Mouse (Mus musculus) cortical plate, adult 2 months (tissue): Measurements from ENCODE around the gene Cfap77. TPM values are rescaled to one million over a fixed set of nuclear protein-coding genes. Genes with fewer than 3 reads are reported as not detected.
A peak's percentile ranks its signal among the peaks of the same experiment; 100 is the strongest.

ENCODE experiments used
- H3K27ac ChIP-seq: fragments of 200-500 bp; 2 replicates; pipeline ENCODE4 v1.5.1; 2012; ENCODE audit warnings: low read length, control low read depth, inconsistent platforms; ENCODE audit not compliant: insufficient read depth
- H3K4me1 ChIP-seq: fragments of 200-500 bp; 2 replicates; pipeline ENCODE4 v1.6.1; 2011; ENCODE audit warnings: low read length; ENCODE audit not compliant: control insufficient read depth, insufficient read depth
- H3K4me3 ChIP-seq: fragments of 200-500 bp; 2 replicates; pipeline ENCODE4 v1.5.1; 2011; ENCODE audit warnings: mild to moderate bottlenecking, low read length, control low read depth; ENCODE audit not compliant: insufficient read depth
- CTCF ChIP-seq: fragments of 200-500 bp; IDR thresholded peaks from 2 replicates; pipeline ENCODE4 v1.5.1; 2011; ENCODE audit warnings: mild to moderate bottlenecking, control low read depth, low read length; ENCODE audit not compliant: insufficient read depth; ENCODE audit errors: extremely low read depth
- POLR2A ChIP-seq: fragments of 200-500 bp; IDR thresholded peaks from 2 replicates; pipeline ENCODE4 v1.6.1; 2011; ENCODE audit warnings: mild to moderate bottlenecking, low read length, control low read depth; ENCODE audit not compliant: insufficient read depth; ENCODE audit errors: extremely low read depth
- polyA plus RNA-seq: library from polyadenylated mRNA; depleted of rRNA; stranded (reverse); fragments of >200 nt; gene quantifications from 2 replicates; pipeline ENCODE4 v1.2.3, GENCODE M21; 2012

Gene Cfap77
- polyA plus RNA-seq, 1 experiment: 0.15 TPM

GRCm38 (mm10) chr2:28976635-28977034 lies 78.2 kb downstream of the Cfap77 start:
- H3K27ac ChIP-seq: no peak overlapping the region
- no peaks in the 10 kb centered on the region for H3K4me1 ChIP-seq
- TF ChIP-seq POLR2A (no peak), CTCF (peak; percentile 84)
- no peak overlapping the region for H3K4me3 ChIP-seq

- Histone ChIP-seq H3K4me1 (no peaks in the 10 kb centered on the region), H3K27ac (no peak overlapping the region), H3K4me3 (no peak overlapping the region)
- TF ChIP-seq POLR2A (no peak), CTCF (no peak)
Observed at GRCm38 (mm10) chr2:28975604-28976003, 79.3 kb downstream of the Cfap77 start.

GRCm38 (mm10) chr2:28974520-28974919 lies 80.3 kb downstream of the Cfap77 start:
- Histone ChIP-seq H3K4me3 (no peak overlapping the region), H3K27ac (no peak overlapping the region), H3K4me1 (no peaks in the 10 kb centered on the region)
- TF ChIP-seq CTCF: no peak
- TF ChIP-seq POLR2A: no peak

- Histone ChIP-seq H3K27ac (no peak overlapping the region), H3K4me1 (no peaks in the 10 kb centered on the region), H3K4me3 (no peak overlapping the region)
- no peak for TF ChIP-seq POLR2A
- no peak for TF ChIP-seq CTCF
Observed at GRCm38 (mm10) chr2:28973832-28974450, 80.9 kb downstream of the Cfap77 start.

- TF ChIP-seq CTCF (no peak), POLR2A (no peak)
Observed at GRCm38 (mm10) chr2:28970424-28970823, 84.4 kb downstream of the Cfap77 start.

GRCm38 (mm10) chr2:28968278-28968677 lies 86.6 kb downstream of the Cfap77 start:
- no peak overlapping the region for H3K27ac ChIP-seq
- H3K4me1 ChIP-seq: no peaks in the 10 kb centered on the region
- no peak for TF ChIP-seq CTCF
- TF ChIP-seq POLR2A: no peak
- no peak overlapping the region for H3K4me3 ChIP-seq

More at GRCm38 (mm10) chr2:28970424-28970823, 84.4 kb downstream of the Cfap77 start:
- Histone ChIP-seq H3K4me1 (no peaks in the 10 kb centered on the region), H3K4me3 (no peak overlapping the region), H3K27ac (no peak overlapping the region)

- H3K4me1 ChIP-seq: no peaks in the 10 kb centered on the region
- TF ChIP-seq CTCF: no peak
- H3K27ac ChIP-seq: no peak overlapping the region
- no peak overlapping the region for H3K4me3 ChIP-seq
Observed at GRCm38 (mm10) chr2:28966151-28966795, 88.6 kb downstream of the Cfap77 start.

GRCm38 (mm10) chr2:28963565-28963964 lies 91.3 kb downstream of the Cfap77 start:
- Histone ChIP-seq H3K27ac (no peak overlapping the region), H3K4me1 (no peaks in the 10 kb centered on the region), H3K4me3 (no peak overlapping the region)
- TF ChIP-seq CTCF (no peak), POLR2A (no peak)

- H3K27ac ChIP-seq: no peak overlapping the region
- no peak overlapping the region for H3K4me3 ChIP-seq
- no peaks in the 10 kb centered on the region for H3K4me1 ChIP-seq
- TF ChIP-seq POLR2A (no peak), CTCF (no peak)
Observed at GRCm38 (mm10) chr2:28961636-28962035, 93.2 kb downstream of the Cfap77 start.

- TF ChIP-seq POLR2A (no peak), CTCF (no peak)
- H3K27ac ChIP-seq: no peak overlapping the region
- H3K4me1 ChIP-seq: no peaks in the 10 kb centered on the region
- H3K4me3 ChIP-seq: no peak overlapping the region
Observed at GRCm38 (mm10) chr2:28961024-28961585, 93.8 kb downstream of the Cfap77 start.
